Mouse (Mus musculus): ENCODE measurements at regions not wholly inside any gene's neighbourhood (a gene's known extent, or its start where the extent isn't known, plus 50 kb on each side); places are given as distances from the start of the nearest gene placed in this dataset.

DNA sequence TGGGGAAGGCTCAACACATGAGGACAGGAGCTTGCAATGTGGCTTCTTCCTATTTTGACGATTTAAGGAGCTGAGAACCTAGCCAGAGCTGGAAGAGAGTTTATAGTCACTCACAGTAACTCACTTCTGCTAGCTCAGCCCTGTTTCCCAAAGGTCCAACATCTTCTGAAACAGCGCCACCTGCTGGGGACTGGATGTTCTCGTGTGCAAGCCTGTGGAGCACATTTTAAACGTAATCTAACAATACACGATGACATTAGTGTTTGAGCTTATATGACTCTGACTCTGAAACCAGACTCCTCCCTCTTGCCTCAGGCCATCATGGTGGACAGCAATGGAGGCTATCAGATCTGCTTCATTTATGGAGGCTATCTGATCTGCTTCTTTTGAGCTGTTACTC lies 207.7 kb downstream of the Cxcl12 start:
- no peak overlapping the region for H3K27ac ChIP-seq
- DNase-seq, result no peak
- H3K4me3 ChIP-seq, result no peak overlapping the region
- intact Hi-C loops (cut with DNase I), result no loop called here
- TF ChIP-seq CTCF (IDR thresholded peaks at IDR 0.05), result peak; percentile 34; the same call in 1 of the 2 replicates

DNA sequence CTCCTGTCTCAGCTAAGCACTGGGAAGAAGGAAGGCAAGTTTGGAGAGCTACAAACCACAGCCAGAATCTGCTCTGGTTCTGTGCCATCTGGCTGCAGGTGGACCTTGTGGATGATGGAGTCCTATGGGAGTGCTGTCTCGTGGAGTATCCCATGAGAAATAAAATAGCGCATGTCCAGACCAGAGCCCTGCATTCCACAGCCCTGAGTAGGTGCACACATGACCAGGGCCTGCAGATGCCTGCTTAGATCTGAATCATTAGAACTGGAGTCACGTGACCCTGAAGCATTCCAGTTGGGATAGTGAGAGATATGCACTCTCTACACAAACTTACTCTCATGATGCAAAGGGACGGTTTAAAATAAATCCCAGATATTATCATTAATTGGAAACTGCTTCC lies 211.6 kb downstream of the Cxcl12 start:
- DNase-seq, result peak; percentile 43
- no peak for TF ChIP-seq CTCF (IDR thresholded peaks at IDR 0.05)
- H3K4me3 ChIP-seq, result no peak overlapping the region
- intact Hi-C loops (cut with DNase I), result no loop called here
- no peak overlapping the region for H3K27ac ChIP-seq

DNA sequence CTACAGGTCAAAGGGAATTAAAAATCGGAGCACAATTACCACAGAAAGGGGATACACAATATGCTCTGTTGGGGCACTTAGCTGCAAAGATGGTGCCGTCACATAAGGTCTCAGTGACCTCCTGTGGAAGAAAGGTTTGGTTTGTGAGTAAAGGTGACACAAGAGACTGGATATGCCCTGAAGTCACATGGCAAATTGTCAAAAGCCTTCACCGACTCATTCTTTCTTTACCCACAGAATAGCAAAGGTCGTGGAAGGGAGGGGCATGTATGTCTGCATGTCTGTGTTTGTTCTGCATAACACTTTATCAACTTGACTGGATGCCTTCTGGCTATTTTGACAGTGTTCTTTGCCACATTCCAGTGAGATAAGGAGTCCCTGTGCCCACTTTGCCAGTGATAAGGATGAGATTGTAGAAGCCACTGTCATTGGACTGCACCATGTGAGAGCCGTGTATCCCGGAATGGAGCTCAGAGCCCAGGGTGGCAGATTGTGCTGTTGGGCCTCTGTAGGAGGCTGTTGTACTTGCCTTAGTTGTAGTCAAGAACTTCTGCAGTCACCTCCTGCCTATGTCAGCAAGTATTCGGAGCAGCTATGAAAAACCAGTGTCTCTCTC lies 222.0 kb downstream of the Cxcl12 start:
- TF ChIP-seq CTCF (IDR thresholded peaks at IDR 0.05), result no peak
- no peak overlapping the region for H3K27ac ChIP-seq
- DNase-seq, result no peak
- intact Hi-C loops (cut with DNase I), result no loop called here
- H3K4me3 ChIP-seq, result no peak overlapping the region

DNA sequence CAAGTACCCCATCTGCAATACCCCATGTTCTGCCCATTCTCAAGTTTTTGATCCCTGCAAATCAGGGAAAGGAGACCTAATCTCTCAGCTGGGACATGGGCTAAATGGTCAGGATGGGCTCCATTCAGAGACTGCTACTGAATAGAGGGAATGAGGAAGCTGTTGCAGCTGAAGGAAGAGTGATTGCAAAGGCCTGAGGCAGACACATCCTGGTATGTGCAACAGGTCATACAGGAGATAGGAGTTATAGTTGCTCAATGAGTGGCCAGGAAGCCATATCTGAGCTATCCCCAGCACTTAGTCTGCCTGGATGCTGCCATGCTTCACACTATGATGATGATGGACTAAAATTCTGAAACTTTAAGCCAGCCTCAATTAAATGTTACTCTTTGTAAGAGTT lies 225.1 kb downstream of the Cxcl12 start:
- TF ChIP-seq CTCF (IDR thresholded peaks at IDR 0.05), result no peak
- no peak overlapping the region for H3K4me3 ChIP-seq
- DNase-seq, result no peak
- H3K27ac ChIP-seq, result no peak overlapping the region
- intact Hi-C loops (cut with DNase I), result no loop called here

DNA sequence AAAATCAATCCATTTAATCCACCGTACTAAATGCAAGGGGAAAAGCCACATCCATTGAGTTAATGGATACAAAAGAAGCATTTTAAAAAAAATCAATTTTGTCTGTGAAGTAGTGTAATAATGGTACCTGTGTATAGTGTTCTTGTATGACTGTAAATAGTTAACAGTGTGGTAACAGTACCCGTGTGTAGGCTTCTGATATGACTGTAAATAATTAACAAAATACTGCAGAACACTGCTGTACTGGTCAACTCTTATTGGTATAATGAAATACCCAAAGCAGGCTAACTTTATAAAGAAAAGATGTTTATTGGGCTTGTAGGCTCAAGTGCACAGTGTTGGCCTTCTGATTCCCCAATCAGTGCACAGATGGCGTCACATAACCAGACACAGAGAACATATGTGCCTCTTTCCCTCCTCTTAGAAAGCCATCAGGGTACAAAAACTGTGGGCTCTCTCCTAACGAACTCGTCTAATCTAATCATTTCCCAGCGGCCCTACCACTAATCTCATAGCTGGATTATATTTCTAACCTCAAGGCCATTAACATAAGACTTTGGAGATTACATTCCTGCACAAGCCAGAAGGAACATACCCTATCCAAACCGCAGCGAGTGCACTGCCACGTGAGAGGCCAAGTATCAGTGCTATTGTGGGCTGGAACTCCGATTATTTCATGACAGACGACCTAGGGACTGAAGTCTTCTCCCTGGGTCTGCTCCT lies 237.4 kb downstream of the Cxcl12 start:
- DNase-seq, result no peak
- no peak for TF ChIP-seq CTCF (IDR thresholded peaks at IDR 0.05)
- no peak overlapping the region for H3K4me3 ChIP-seq
- intact Hi-C loops (cut with DNase I), result no loop called here
- H3K27ac ChIP-seq, result no peak overlapping the region

DNA sequence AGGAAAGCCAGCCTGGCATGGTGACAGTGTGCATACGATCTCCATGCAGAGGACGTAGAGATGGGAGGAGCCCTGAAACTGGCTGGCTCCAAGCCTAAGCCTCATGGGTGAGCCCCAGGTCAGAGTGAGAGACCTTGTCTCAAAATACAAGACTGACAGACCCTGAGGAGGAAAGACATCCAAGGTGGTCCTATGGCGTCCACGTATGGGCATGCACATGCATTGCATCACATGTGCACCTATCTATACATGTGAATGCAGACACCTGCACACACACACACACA lies 237.9 kb downstream of the Cxcl12 start:
- no peak for TF ChIP-seq CTCF (IDR thresholded peaks at IDR 0.05)
- no peak for DNase-seq
- no peak overlapping the region for H3K27ac ChIP-seq
- intact Hi-C loops (cut with DNase I), result no loop called here
- no peak overlapping the region for H3K4me3 ChIP-seq

- no peak for TF ChIP-seq CTCF (IDR thresholded peaks at IDR 0.05)
- intact Hi-C loops (cut with DNase I), result no loop called here
Measured at GRCm38 (mm10) chr6:117406757-117407156, 238.4 kb downstream of the Cxcl12 start.

DNA sequence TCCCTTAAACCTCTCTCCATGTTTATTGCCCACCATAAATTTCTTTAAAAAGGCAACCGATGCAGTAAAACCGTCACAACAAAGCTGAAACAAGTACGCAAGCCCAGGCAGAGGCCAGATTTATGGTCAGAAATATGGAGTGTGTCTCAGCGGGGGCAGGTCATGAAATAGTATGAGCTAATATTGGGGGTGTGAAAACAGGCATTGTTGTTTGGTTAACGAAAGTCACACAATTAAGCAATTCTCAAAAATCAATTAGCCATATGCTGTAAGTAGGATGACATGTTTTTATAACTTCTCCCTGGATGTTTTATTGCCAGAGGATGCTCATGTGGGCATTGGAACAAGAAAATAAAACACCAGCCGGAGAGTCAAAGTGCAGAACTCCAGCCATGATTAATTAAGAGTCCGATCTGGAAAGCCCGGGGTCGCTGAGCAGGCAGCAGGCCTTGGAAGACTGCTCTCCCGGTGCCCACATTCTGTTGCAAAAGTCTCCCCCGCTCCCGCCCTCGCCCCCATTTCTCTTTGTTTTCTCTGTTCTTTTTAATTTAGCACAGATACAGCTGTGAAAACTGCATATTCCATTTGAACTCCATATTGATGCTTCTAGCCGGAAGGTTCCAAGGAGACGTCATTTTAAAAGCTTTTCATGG lies 239.0 kb downstream of the Cxcl12 start:
- intact Hi-C loops (cut with DNase I), result no loop called here
- DNase-seq, result no peak
- TF ChIP-seq CTCF (IDR thresholded peaks at IDR 0.05), result no peak
- H3K4me3 ChIP-seq, result no peak overlapping the region
- H3K27ac ChIP-seq, result no peak overlapping the region

More at GRCm38 (mm10) chr6:117406757-117407156, 238.4 kb downstream of the Cxcl12 start:
- Histone ChIP-seq H3K27ac (no peak overlapping the region), H3K4me3 (no peak overlapping the region)
- DNase-seq, result no peak

- Histone ChIP-seq H3K4me3 (no peak overlapping the region), H3K27ac (no peak overlapping the region)
- no peak for TF ChIP-seq CTCF (IDR thresholded peaks at IDR 0.05)
- no peak for DNase-seq
- intact Hi-C loops (cut with DNase I), result no loop called here
Measured at GRCm38 (mm10) chr6:117407953-117408352, 239.6 kb downstream of the Cxcl12 start.

- no peak for TF ChIP-seq CTCF (IDR thresholded peaks at IDR 0.05)
- intact Hi-C loops (cut with DNase I), result no loop called here
- no peak for DNase-seq
- no peak overlapping the region for H3K4me3 ChIP-seq
- H3K27ac ChIP-seq, result no peak overlapping the region
Measured at GRCm38 (mm10) chr6:117408971-117409783, 240.8 kb downstream of the Cxcl12 start.

DNA sequence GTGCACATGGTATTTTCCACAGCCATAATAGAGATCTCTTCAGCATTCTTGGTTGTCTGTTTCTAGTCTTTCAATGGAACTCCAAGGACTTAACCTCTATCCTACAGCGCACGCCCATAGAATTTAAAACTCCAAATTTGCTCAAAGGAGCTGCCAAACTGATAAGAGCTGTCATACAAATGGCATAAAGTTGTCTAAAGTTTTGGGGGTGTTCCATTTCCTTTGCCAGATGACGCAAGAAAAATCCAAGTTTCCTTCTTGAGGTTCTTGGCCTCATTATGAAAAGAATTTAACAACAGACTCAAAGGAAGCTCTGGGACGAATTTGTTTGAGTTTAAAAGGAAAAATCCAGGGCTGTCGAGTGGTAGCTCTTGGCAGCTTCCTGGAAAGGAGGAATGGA lies 246.6 kb downstream of the Cxcl12 start:
- no peak for TF ChIP-seq CTCF (IDR thresholded peaks at IDR 0.05)
- no peak overlapping the region for H3K27ac ChIP-seq
- no peak for DNase-seq
- no peak overlapping the region for H3K4me3 ChIP-seq
- intact Hi-C loops (cut with DNase I), result no loop called here

GRCm38 (mm10) chr6:117415901-117416300 lies 247.6 kb downstream of the Cxcl12 start:
- no peak overlapping the region for H3K27ac ChIP-seq
- H3K4me3 ChIP-seq, result no peak overlapping the region
- no peak for TF ChIP-seq CTCF (IDR thresholded peaks at IDR 0.05)
- intact Hi-C loops (cut with DNase I), result no loop called here
- no peak for DNase-seq

DNA sequence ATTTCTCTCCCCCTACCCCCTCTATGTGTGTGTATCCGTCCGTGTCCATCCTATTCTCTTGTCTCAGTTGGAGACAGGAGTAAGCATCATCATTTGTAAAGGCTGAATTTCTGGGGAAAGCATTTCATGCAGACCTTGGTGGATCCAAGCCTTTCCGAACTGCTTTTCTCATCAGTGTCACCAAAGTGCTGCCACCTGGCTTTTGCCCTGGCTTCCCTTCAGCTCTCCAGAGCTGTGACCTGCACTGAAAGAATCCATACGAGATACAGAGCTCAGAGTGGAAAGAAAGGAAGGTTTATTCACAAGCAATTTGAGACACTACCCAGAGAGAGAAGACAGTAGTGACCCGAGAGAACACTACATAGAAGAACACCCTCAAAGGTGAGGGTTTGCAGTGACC lies 248.1 kb downstream of the Cxcl12 start:
- intact Hi-C loops (cut with DNase I), result no loop called here
- no peak overlapping the region for H3K4me3 ChIP-seq
- no peak; the same call in 1 of the 2 replicates for TF ChIP-seq CTCF (IDR thresholded peaks at IDR 0.05)
- no peak overlapping the region; the same call in 1 of the 2 replicates for H3K27ac ChIP-seq
- no peak for DNase-seq

Data from gastrocnemius, adult 2 months (tissue).